Mouse (Mus musculus): ENCODE results near the gene Fam160a1.
A peak's percentile ranks its signal among the peaks of the same experiment; 100 is the strongest.

Gene Fam160a1

GRCm38 (mm10) chr3:85827283-85827682 lies 10.2 kb upstream of the Fam160a1 start:
- DNase-seq (ENCODE audit: low spot score), result no peak

GRCm38 (mm10) chr3:85820839-85821548 lies 3.9 kb upstream of the Fam160a1 start:
- no peak for DNase-seq (ENCODE audit: low spot score)

- no peak for DNase-seq (ENCODE audit: low spot score)
Observed at GRCm38 (mm10) chr3:85819319-85819718, 2.2 kb upstream of the Fam160a1 start.

GRCm38 (mm10) chr3:85814241-85814640 lies 2.9 kb downstream of the Fam160a1 start:
- no peak for DNase-seq (ENCODE audit: low spot score)

- no peak for DNase-seq (ENCODE audit: low spot score)
Observed at GRCm38 (mm10) chr3:85813101-85814014, 3.7 kb downstream of the Fam160a1 start.

GRCm38 (mm10) chr3:85812010-85812409 lies 5.1 kb downstream of the Fam160a1 start:
- DNase-seq (ENCODE audit: low spot score), result no peak

GRCm38 (mm10) chr3:85793166-85793565 lies 23.9 kb downstream of the Fam160a1 start:
- DNase-seq (ENCODE audit: low spot score), result no peak

GRCm38 (mm10) chr3:85789748-85790147 lies 27.3 kb downstream of the Fam160a1 start:
- no peak for DNase-seq (ENCODE audit: low spot score)

- peak; percentile 16 for DNase-seq (ENCODE audit: low spot score)
Observed at GRCm38 (mm10) chr3:85786501-85786900, 30.6 kb downstream of the Fam160a1 start.

GRCm38 (mm10) chr3:85780906-85781305 lies 36.2 kb downstream of the Fam160a1 start:
- DNase-seq (ENCODE audit: low spot score), result no peak

GRCm38 (mm10) chr3:85780332-85780731 lies 36.8 kb downstream of the Fam160a1 start:
- no peak for DNase-seq (ENCODE audit: low spot score)

- no peak for DNase-seq (ENCODE audit: low spot score)
Observed at GRCm38 (mm10) chr3:85777841-85778240, 39.2 kb downstream of the Fam160a1 start.

- no peak for DNase-seq (ENCODE audit: low spot score)
Observed at GRCm38 (mm10) chr3:85777356-85777755, 39.7 kb downstream of the Fam160a1 start.

GRCm38 (mm10) chr3:85776707-85777106 lies 40.4 kb downstream of the Fam160a1 start:
- no peak for DNase-seq (ENCODE audit: low spot score)

- DNase-seq (ENCODE audit: low spot score), result no peak
Observed at GRCm38 (mm10) chr3:85776126-85776525, 41.0 kb downstream of the Fam160a1 start.

- DNase-seq (ENCODE audit: low spot score), result peak; percentile 14
Observed at GRCm38 (mm10) chr3:85773886-85774285, 43.2 kb downstream of the Fam160a1 start.

GRCm38 (mm10) chr3:85773425-85773824 lies 43.7 kb downstream of the Fam160a1 start:
- DNase-seq (ENCODE audit: low spot score), result no peak

GRCm38 (mm10) chr3:85764937-85765337 lies 52.2 kb downstream of the Fam160a1 start:
- DNase-seq (ENCODE audit: low spot score), result no peak

GRCm38 (mm10) chr3:85764008-85764834 lies 52.9 kb downstream of the Fam160a1 start:
- DNase-seq (ENCODE audit: low spot score), result no peak

GRCm38 (mm10) chr3:85757944-85758343 lies 59.1 kb downstream of the Fam160a1 start:
- DNase-seq (ENCODE audit: low spot score), result no peak

GRCm38 (mm10) chr3:85757435-85757834 lies 59.7 kb downstream of the Fam160a1 start:
- DNase-seq (ENCODE audit: low spot score), result no peak

- DNase-seq (ENCODE audit: low spot score), result no peak
Observed at GRCm38 (mm10) chr3:85749348-85749747, 67.7 kb downstream of the Fam160a1 start.
